Mouse (Mus musculus) heart, postnatal 0 days (tissue): ENCODE results near the gene Rbpjl. TPM values are rescaled to one million over a fixed set of nuclear protein-coding genes. Genes with fewer than 3 reads are reported as not detected.

Experiments
- ATAC-seq: fragments of 200-750 bp; cut with Nextera tagmentation; 2 replicates; pipeline ENCODE4 v1.8.0; 2017; ENCODE audit warnings: low read depth, moderate number of reproducible peaks, moderate library complexity; ENCODE audit not compliant: insufficient read depth
- DNase-seq: peaks from one replicate; pipeline ENCODE4 v3.0.0-alpha.2; 2016; ENCODE audit warnings: low spot score
- H3K27ac ChIP-seq: fragments of 300-500 bp; sonication (generic); 2 replicates; pipeline ENCODE4 v1.5.1; 2014; ENCODE audit warnings: low read depth, mild to moderate bottlenecking
- H3K27me3 ChIP-seq: fragments of 300-500 bp; sonication (generic); 2 replicates; pipeline ENCODE4 v1.6.1; 2014; ENCODE audit warnings: low read length, mixed read lengths; ENCODE audit not compliant: control insufficient read depth, insufficient read depth
- H3K36me3 ChIP-seq: fragments of 300-500 bp; sonication (generic); replicated peaks from 2 replicates; pipeline ENCODE4 v1.6.1; 2014; ENCODE audit warnings: low read length, mixed read lengths; ENCODE audit not compliant: control insufficient read depth, insufficient read depth
- H3K4me1 ChIP-seq: fragments of 300-500 bp; sonication (generic); 2 replicates; pipeline ENCODE4 v1.6.1; 2014; ENCODE audit warnings: antibody characterized with exemption; ENCODE audit not compliant: control insufficient read depth, insufficient read depth
- H3K4me2 ChIP-seq: fragments of 300-500 bp; sonication (generic); 2 replicates; pipeline ENCODE4 v1.6.1; 2014; ENCODE audit warnings: low read depth, mild to moderate bottlenecking, low read length, moderate library complexity
- H3K4me3 ChIP-seq: fragments of 300-500 bp; sonication (generic); 2 replicates; pipeline ENCODE4 v1.5.1; 2014; ENCODE audit warnings: low read depth, low read length
- H3K9ac ChIP-seq: fragments of 300-500 bp; sonication (generic); replicated peaks from 2 replicates; pipeline ENCODE4 v1.6.1; 2014; ENCODE audit warnings: low read depth, low read length, mixed read lengths
- H3K9me3 ChIP-seq: fragments of 300-500 bp; sonication (generic); replicated peaks from 2 replicates; pipeline ENCODE4 v1.6.1; 2016; ENCODE audit warnings: low read length; ENCODE audit not compliant: control insufficient read depth
- CTCF ChIP-seq: IDR thresholded peaks from 2 replicates; pipeline ENCODE4 v1.5.1; 2016; ENCODE audit warnings: antibody characterized with exemption, control low read depth, low read depth
- EP300 ChIP-seq: IDR thresholded peaks from 2 replicates; pipeline ENCODE4 v1.6.1; 2016; ENCODE audit warnings: antibody characterized with exemption, low read depth
- WGBS: fragments of 180-500 bp; shearing (Covaris S2); extraction: QIAGEN DNeasy Blood & Tissue Kit; methylation state at CpG from one replicate; pipeline ENCODE4 v1.1.7; 2014; 5-methylcytosine and 5-hydroxymethylcytosine counted together
- polyA plus RNA-seq: library from polyadenylated mRNA; unstranded; fragments of >200 nt; fragmentation: Nextera tagmentation; extraction: Ambion mirVana; gene quantifications from 2 replicates; pipeline ENCODE4 v1.2.1, GENCODE M21; 2015
- total RNA-seq: library from RNA; depleted of rRNA; stranded (reverse); fragments of >200 nt; gene quantifications from 2 replicates; pipeline ENCODE4 v1.2.3, GENCODE M21; 2014; ENCODE audit warnings: low replicate concordance

Rbpjl gene
- total and polyA plus RNA-seq, 2 experiments from 2014 or later, result 0.05 TPM; not detected in 1

DNA sequence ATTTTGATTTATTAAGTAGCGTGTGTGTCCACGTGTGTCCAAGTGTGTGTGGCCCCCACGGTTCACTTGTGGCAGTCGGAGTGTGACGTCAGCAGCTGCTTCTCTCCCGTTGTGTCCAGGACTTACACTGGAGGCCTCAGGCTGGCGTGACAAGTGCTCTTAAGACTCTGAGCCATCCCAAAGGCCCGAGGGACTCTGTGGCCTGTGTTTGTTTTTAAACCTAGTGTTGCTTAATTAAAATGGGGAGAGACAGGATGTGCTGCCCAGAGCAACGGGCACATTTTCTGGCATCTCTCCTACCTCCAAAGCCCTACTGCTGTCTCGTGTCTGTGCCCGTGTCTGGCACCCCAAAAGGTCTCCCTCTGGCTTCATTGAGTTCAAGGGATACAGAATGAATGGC lies 20.5 kb downstream of the Rbpjl start:
- WGBS, result 85% methylated on average over 11 of the region's 11 CpGs
- no peak overlapping the region for H3K4me2 ChIP-seq
- peaks cover 22% of the 10 kb centered on the region for H3K36me3 ChIP-seq
- H3K9me3 ChIP-seq, result no peaks in the 10 kb centered on the region
- H3K9ac ChIP-seq, result no peak overlapping the region
- no peak overlapping the region for H3K4me3 ChIP-seq
- no peak for ATAC-seq
- TF ChIP-seq CTCF (no peak), EP300 (no peak)
- H3K4me1 ChIP-seq, result no peaks in the 10 kb centered on the region
- no peak for DNase-seq
- peaks cover 6% of the 10 kb centered on the region; the same call in 1 of the 2 replicates for H3K27me3 ChIP-seq
- H3K27ac ChIP-seq, result no peak overlapping the region

DNA sequence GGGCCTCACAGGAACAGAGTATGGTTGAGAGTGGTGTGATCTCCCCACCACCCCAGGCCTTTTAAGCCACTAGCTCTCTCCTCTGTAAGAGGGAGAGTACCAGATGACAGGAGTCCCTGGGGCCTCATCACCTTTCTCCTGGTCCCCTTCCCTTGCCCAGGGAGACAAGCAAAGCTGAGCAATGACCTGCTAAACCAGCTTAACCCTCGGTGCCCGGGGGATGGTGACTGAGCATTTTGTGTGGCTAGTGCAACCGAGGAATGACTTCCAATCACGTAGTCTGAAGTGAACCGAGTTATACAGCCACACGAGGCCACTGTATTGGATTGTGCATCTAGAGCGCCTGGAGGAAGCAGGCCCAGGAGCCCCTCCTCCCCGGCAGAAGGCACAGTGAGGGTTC lies 21.5 kb downstream of the Rbpjl start:
- WGBS, result 86% methylated on average over 8 of the region's 8 CpGs
- H3K27ac ChIP-seq, result no peak overlapping the region
- H3K36me3 ChIP-seq, result peaks cover 31% of the 10 kb centered on the region
- H3K4me1 ChIP-seq, result no peaks in the 10 kb centered on the region
- ATAC-seq (no peak), DNase-seq (no peak)
- H3K4me3 ChIP-seq, result no peak overlapping the region
- H3K9me3 ChIP-seq, result no peaks in the 10 kb centered on the region
- TF ChIP-seq EP300, result no peak
- TF ChIP-seq CTCF, result no peak
- 0 out of 2 replicates have a peak, but pooled peaks cover 5% of the 10 kb centered on the region for H3K27me3 ChIP-seq
- no peak overlapping the region for H3K4me2 ChIP-seq
- H3K9ac ChIP-seq, result no peak overlapping the region

DNA sequence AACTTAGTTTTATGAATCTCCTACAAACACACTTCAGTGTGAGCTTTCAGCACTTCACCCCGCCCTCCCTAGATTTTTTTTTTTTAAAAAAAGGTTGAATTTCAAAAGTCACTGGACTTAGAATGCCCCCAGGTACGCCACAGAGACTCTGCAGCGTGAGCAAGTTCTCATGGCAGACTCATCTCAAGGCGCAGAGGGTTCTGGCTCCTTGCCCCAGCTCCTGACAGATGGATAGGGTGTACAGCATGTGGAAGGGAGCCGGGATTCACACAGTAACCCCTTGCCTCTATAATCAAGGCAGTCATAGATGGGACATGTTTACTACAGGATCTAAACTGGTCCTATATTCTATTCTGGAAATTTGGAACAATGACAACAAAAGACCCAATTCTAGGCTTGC lies 22.5 kb downstream of the Rbpjl start:
- H3K27me3 ChIP-seq, result 0 out of 2 replicates have a peak, but pooled peaks cover 4% of the 10 kb centered on the region
- H3K27ac ChIP-seq, result no peak overlapping the region
- 88% methylated on average over 5 of the region's 5 CpGs for WGBS
- peaks cover 32% of the 10 kb centered on the region for H3K36me3 ChIP-seq
- no peak overlapping the region for H3K9ac ChIP-seq
- no peaks in the 10 kb centered on the region for H3K4me1 ChIP-seq
- no peak overlapping the region for H3K4me3 ChIP-seq
- H3K4me2 ChIP-seq, result no peak overlapping the region
- DNase-seq (no peak), ATAC-seq (no peak)
- TF ChIP-seq EP300 (no peak), CTCF (no peak)
- H3K9me3 ChIP-seq, result no peaks in the 10 kb centered on the region

DNA sequence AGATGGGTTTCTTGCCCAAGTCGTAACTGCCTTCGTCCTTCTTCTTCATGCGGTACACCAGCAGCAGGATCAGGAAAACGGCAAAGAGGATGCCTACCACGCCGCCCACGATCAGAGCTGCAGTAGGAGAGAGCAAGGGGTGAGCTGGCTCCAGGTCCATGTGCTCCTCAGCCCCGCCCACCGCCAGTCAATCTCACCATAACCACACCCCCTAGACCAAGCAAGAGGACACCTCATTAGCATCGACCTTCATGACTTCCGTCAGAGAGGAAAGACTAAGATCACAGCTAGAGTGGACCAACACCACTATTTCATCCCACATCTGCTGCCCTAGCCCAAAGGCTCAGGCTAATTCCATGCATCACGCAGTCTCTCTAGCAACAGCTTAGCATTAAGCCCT lies 23.2 kb downstream of the Rbpjl start:
- Histone ChIP-seq H3K4me3 (no peak overlapping the region), H3K4me1 (no peaks in the 10 kb centered on the region), H3K36me3 (peaks cover 32% of the 10 kb centered on the region), H3K9ac (no peak overlapping the region), H3K4me2 (no peak overlapping the region), H3K27me3 (0 out of 2 replicates have a peak, but pooled peaks cover 4% of the 10 kb centered on the region), H3K9me3 (no peaks in the 10 kb centered on the region), H3K27ac (no peak overlapping the region)
- no peak for TF ChIP-seq CTCF
- no peak for TF ChIP-seq EP300
- 41% methylated on average over 12 of the region's 12 CpGs for WGBS
- ATAC-seq, result no peak
- no peak for DNase-seq

DNA sequence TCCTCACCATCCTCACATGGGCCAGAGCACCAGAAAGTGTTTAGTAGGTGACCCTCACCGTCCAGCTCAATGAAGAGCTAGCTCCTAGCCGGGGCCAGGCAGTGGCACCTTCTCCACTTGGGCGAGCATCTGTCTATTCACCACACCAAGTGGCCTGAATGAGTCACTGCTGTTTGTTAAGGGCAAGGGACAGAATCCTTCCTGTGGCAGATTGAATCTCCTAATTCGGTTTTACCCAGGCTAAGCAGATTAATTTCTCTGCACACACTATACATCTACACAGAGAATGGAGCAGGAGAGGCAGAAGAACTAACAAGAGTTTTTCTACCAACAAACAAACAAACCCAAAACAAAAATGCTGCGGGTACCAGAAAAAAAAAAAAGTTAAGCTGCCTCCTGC lies 24.0 kb downstream of the Rbpjl start:
- DNase-seq (no peak), ATAC-seq (no peak)

DNA sequence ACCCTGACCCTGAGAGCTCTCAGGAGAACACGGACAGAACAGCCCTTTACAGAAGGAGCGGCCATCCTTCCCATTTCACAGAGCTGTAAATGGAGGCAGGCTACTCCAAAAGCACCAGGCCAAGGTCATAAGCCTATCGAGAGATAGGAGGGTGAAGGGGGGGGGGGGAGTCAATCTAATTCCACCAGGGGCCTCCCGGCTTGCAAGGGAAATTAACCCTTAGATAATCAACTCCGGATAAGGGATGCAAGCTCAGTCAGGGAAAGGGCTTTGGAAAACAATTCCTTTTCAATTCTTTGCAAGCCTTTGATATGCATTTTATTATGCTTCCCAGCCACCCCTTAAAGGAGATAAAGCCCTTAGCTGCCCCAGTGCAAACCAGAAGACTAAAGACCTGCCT lies 25.5 kb downstream of the Rbpjl start:
- Histone ChIP-seq H3K27ac (no peak overlapping the region), H3K4me2 (no peak overlapping the region), H3K27me3 (0 out of 2 replicates have a peak, but pooled peaks cover 4% of the 10 kb centered on the region), H3K36me3 (peaks cover 32% of the 10 kb centered on the region), H3K9me3 (no peaks in the 10 kb centered on the region), H3K9ac (no peak overlapping the region), H3K4me3 (no peak overlapping the region), H3K4me1 (peaks cover 10% of the 10 kb centered on the region)
- TF ChIP-seq CTCF (no peak), EP300 (no peak)
- DNase-seq (no peak), ATAC-seq (no peak)
- 48% methylated on average over 5 of the region's 5 CpGs for WGBS

More for the DNA sequence above, 24.0 kb downstream of the Rbpjl start:
- H3K27ac ChIP-seq, result no peak overlapping the region
- no peak overlapping the region for H3K4me3 ChIP-seq
- H3K4me1 ChIP-seq, result no peaks in the 10 kb centered on the region
- TF ChIP-seq CTCF (no peak), EP300 (no peak)
- H3K9me3 ChIP-seq, result no peaks in the 10 kb centered on the region
- H3K27me3 ChIP-seq, result 0 out of 2 replicates have a peak, but pooled peaks cover 4% of the 10 kb centered on the region
- 81% methylated on average over 5 of the region's 5 CpGs for WGBS
- H3K9ac ChIP-seq, result no peak overlapping the region
- H3K4me2 ChIP-seq, result no peak overlapping the region
- peaks cover 32% of the 10 kb centered on the region for H3K36me3 ChIP-seq
